Mouse (Mus musculus): ENCODE measurements at regions not wholly inside any gene's neighbourhood (a gene's known extent, or its start where the extent isn't known, plus 50 kb on each side); places are given as distances from the start of the nearest gene placed in this dataset.

- no peak overlapping the region for H3K9ac ChIP-seq (replicated peaks; ENCODE audit: low read length, poor library complexity, severe bottlenecking)
- no peak overlapping the region for H3K4me3 ChIP-seq (ENCODE audit: low read depth, low read length)
- no peaks in the 10 kb centered on the region for H3K36me3 ChIP-seq (ENCODE audit: insufficient read depth, low read length)
- H3K9me3 ChIP-seq (ENCODE audit: low read length): no peaks in the 10 kb centered on the region
- no peak overlapping the region for H3K4me2 ChIP-seq (ENCODE audit: low read depth, low read length, poor library complexity, severe bottlenecking)
- WGBS: 92% methylated on average over 2 of the region's 2 CpGs
- no peak for ATAC-seq (ENCODE audit: low FRiP score)
- H3K27me3 ChIP-seq (ENCODE audit: insufficient read depth, low read length): no peaks in the 10 kb centered on the region
- H3K4me1 ChIP-seq (ENCODE audit: insufficient read depth, low read length): no peaks in the 10 kb centered on the region
- DNase-seq (ENCODE audit: low spot score): no peak
- no peak overlapping the region for H3K27ac ChIP-seq (ENCODE audit: low read depth, low read length)
- no peak for TF ChIP-seq CTCF (IDR thresholded peaks at IDR 0.05)
These were observed 150.6 kb upstream of the Npy start for GRCm38 (mm10) chr6:49671912-49672311.

- WGBS: 76% methylated on average over 4 of the region's 4 CpGs
- Histone ChIP-seq H3K4me2 (ENCODE audit: low read depth, low read length, poor library complexity, severe bottlenecking) (no peak overlapping the region), H3K27ac (ENCODE audit: low read depth, low read length) (no peak overlapping the region), H3K9ac (replicated peaks; ENCODE audit: low read length, poor library complexity, severe bottlenecking) (no peak overlapping the region), H3K9me3 (ENCODE audit: low read length) (no peaks in the 10 kb centered on the region), H3K4me3 (ENCODE audit: low read depth, low read length) (no peak overlapping the region), H3K27me3 (ENCODE audit: insufficient read depth, low read length) (no peaks in the 10 kb centered on the region), H3K36me3 (ENCODE audit: insufficient read depth, low read length) (no peaks in the 10 kb centered on the region), H3K4me1 (ENCODE audit: insufficient read depth, low read length) (no peaks in the 10 kb centered on the region)
- DNase-seq (ENCODE audit: low spot score): peak; percentile 41
- ATAC-seq (ENCODE audit: low FRiP score): no peak
- TF ChIP-seq CTCF (IDR thresholded peaks at IDR 0.05): no peak
These were observed 135.7 kb upstream of the Npy start for GRCm38 (mm10) chr6:49686776-49687175.

- Histone ChIP-seq H3K9ac (replicated peaks; ENCODE audit: low read length, poor library complexity, severe bottlenecking) (no peak overlapping the region), H3K4me3 (ENCODE audit: low read depth, low read length) (no peak overlapping the region), H3K4me2 (ENCODE audit: low read depth, low read length, poor library complexity, severe bottlenecking) (no peak overlapping the region), H3K9me3 (ENCODE audit: low read length) (no peaks in the 10 kb centered on the region), H3K4me1 (ENCODE audit: insufficient read depth, low read length) (no peaks in the 10 kb centered on the region), H3K27ac (ENCODE audit: low read depth, low read length) (no peak overlapping the region), H3K27me3 (ENCODE audit: insufficient read depth, low read length) (no peaks in the 10 kb centered on the region), H3K36me3 (ENCODE audit: insufficient read depth, low read length) (no peaks in the 10 kb centered on the region)
- 42% methylated on average over 6 of the region's 6 CpGs for WGBS
- DNase-seq (ENCODE audit: low spot score) (no peak), ATAC-seq (ENCODE audit: low FRiP score) (no peak)
- TF ChIP-seq CTCF (IDR thresholded peaks at IDR 0.05): no peak
These were observed 130.4 kb upstream of the Npy start for GRCm38 (mm10) chr6:49692032-49692539.

GRCm38 (mm10) chr6:49694851-49695250 lies 127.7 kb upstream of the Npy start:
- no peak for TF ChIP-seq CTCF (IDR thresholded peaks at IDR 0.05)
- DNase-seq (ENCODE audit: low spot score): peak; percentile 35
- no peak for ATAC-seq (ENCODE audit: low FRiP score)

GRCm38 (mm10) chr6:49696990-49697389 lies 125.5 kb upstream of the Npy start:
- no peak overlapping the region for H3K4me3 ChIP-seq (ENCODE audit: low read depth, low read length)
- no peaks in the 10 kb centered on the region for H3K4me1 ChIP-seq (ENCODE audit: insufficient read depth, low read length)
- H3K9me3 ChIP-seq (ENCODE audit: low read length): no peaks in the 10 kb centered on the region
- 77% methylated on average over 10 of the region's 10 CpGs for WGBS
- DNase-seq (ENCODE audit: low spot score) (peak; percentile 39), ATAC-seq (ENCODE audit: low FRiP score) (no peak)
- H3K36me3 ChIP-seq (ENCODE audit: insufficient read depth, low read length): no peaks in the 10 kb centered on the region
- H3K9ac ChIP-seq (replicated peaks; ENCODE audit: low read length, poor library complexity, severe bottlenecking): no peak overlapping the region
- no peak overlapping the region for H3K27ac ChIP-seq (ENCODE audit: low read depth, low read length)
- no peak for TF ChIP-seq CTCF (IDR thresholded peaks at IDR 0.05)
- H3K27me3 ChIP-seq (ENCODE audit: insufficient read depth, low read length): no peaks in the 10 kb centered on the region
- no peak overlapping the region for H3K4me2 ChIP-seq (ENCODE audit: low read depth, low read length, poor library complexity, severe bottlenecking)

More at GRCm38 (mm10) chr6:49694851-49695250, 127.7 kb upstream of the Npy start:
- Histone ChIP-seq H3K4me1 (ENCODE audit: insufficient read depth, low read length) (no peaks in the 10 kb centered on the region), H3K9me3 (ENCODE audit: low read length) (no peaks in the 10 kb centered on the region), H3K27me3 (ENCODE audit: insufficient read depth, low read length) (no peaks in the 10 kb centered on the region), H3K27ac (ENCODE audit: low read depth, low read length) (no peak overlapping the region), H3K9ac (replicated peaks; ENCODE audit: low read length, poor library complexity, severe bottlenecking) (no peak overlapping the region), H3K4me2 (ENCODE audit: low read depth, low read length, poor library complexity, severe bottlenecking) (no peak overlapping the region), H3K4me3 (ENCODE audit: low read depth, low read length) (no peak overlapping the region), H3K36me3 (ENCODE audit: insufficient read depth, low read length) (no peaks in the 10 kb centered on the region)
- 60% methylated on average over 5 of the region's 5 CpGs for WGBS

GRCm38 (mm10) chr6:49701453-49701852 lies 121.1 kb upstream of the Npy start:
- Histone ChIP-seq H3K9me3 (ENCODE audit: low read length) (no peaks in the 10 kb centered on the region), H3K27ac (ENCODE audit: low read depth, low read length) (no peak overlapping the region), H3K4me3 (ENCODE audit: low read depth, low read length) (no peak overlapping the region), H3K9ac (replicated peaks; ENCODE audit: low read length, poor library complexity, severe bottlenecking) (no peak overlapping the region), H3K4me1 (ENCODE audit: insufficient read depth, low read length) (no peaks in the 10 kb centered on the region), H3K4me2 (ENCODE audit: low read depth, low read length, poor library complexity, severe bottlenecking) (no peak overlapping the region), H3K36me3 (ENCODE audit: insufficient read depth, low read length) (no peaks in the 10 kb centered on the region), H3K27me3 (ENCODE audit: insufficient read depth, low read length) (no peaks in the 10 kb centered on the region)
- DNase-seq (ENCODE audit: low spot score): no peak
- TF ChIP-seq CTCF (IDR thresholded peaks at IDR 0.05): no peak
- ATAC-seq (ENCODE audit: low FRiP score): no peak
- WGBS: 86% methylated on average over 7 of the region's 7 CpGs
